Mouse (Mus musculus) MEL (cell line): Measurements from ENCODE around the gene Gnas. TPM values are rescaled to one million over a fixed set of nuclear protein-coding genes. Genes with fewer than 3 reads are reported as not detected.
"Not testable (repeated sequence)": the region's sequence is repeated elsewhere in the genome, so short reads cannot be mapped to it uniquely, and the experiment has no call there.

Source experiments
- DNase-seq: peaks from one replicate; pipeline ENCODE4 v3.0.0; 2011; ENCODE audit warnings: low read depth, low spot score
- H3K27ac ChIP-seq: 2 replicates; pipeline ENCODE4 v1.5.1; 2012; ENCODE audit warnings: low read depth, mild to moderate bottlenecking, control low read depth, low read length, moderate library complexity; ENCODE audit not compliant: control insufficient read depth
- H3K27me3 ChIP-seq, 2 experiments: fragments of 150-350 bp in 1 of 2; sonication (generic) in 1 of 2; 2 replicates each; pipeline ENCODE4 v1.6.1; 2012; ENCODE audit warnings: low read length in 2 of 2, mild to moderate bottlenecking in 2 of 2, improper control_type of control experiment in 1 of 2, moderate library complexity in 1 of 2; ENCODE audit not compliant: insufficient read depth in 2 of 2, control insufficient read depth in 1 of 2
- H3K36me3 ChIP-seq, 2 experiments: 2 replicates each; pipeline ENCODE4 v1.6.1; 2012 to 2014; ENCODE audit warnings: low read length in 2 of 2, improper control_type of control experiment in 1 of 2, inconsistent platforms in 1 of 2, mild to moderate bottlenecking in 1 of 2; ENCODE audit not compliant: insufficient read depth in 2 of 2, control insufficient read depth in 1 of 2
- H3K4me1 ChIP-seq, 2 experiments: fragments of 150-350 bp in 1 of 2; sonication (generic) in 1 of 2; 2 replicates each; pipeline ENCODE4 v1.6.1; 2012; ENCODE audit warnings: low read length in 2 of 2, improper control_type of control experiment in 1 of 2, mild to moderate bottlenecking in 1 of 2; ENCODE audit not compliant: insufficient read depth in 2 of 2, control insufficient read depth in 1 of 2
- H3K4me3 ChIP-seq, 2 experiments: fragments of 150-350 bp in 1 of 2; sonication (generic) in 1 of 2; 2 replicates each; pipeline ENCODE4 v1.5.1; 2012; ENCODE audit warnings: low read depth in 2 of 2, low read length in 2 of 2, mild to moderate bottlenecking in 2 of 2, moderate library complexity in 2 of 2, control low read depth in 1 of 2, improper control_type of control experiment in 1 of 2; ENCODE audit not compliant: control insufficient read depth in 1 of 2, insufficient read depth in 1 of 2
- H3K79me2 ChIP-seq: 2 replicates; pipeline ENCODE4 v1.6.1; 2012; ENCODE audit warnings: mild to moderate bottlenecking, low read length, moderate library complexity; ENCODE audit not compliant: control insufficient read depth, poor library complexity, insufficient read depth
- H3K9ac ChIP-seq: 2 replicates; pipeline ENCODE4 v1.6.1; 2012; ENCODE audit warnings: low read depth, mild to moderate bottlenecking, control low read depth, low read length, moderate library complexity; ENCODE audit not compliant: control insufficient read depth, poor library complexity, severe bottlenecking
- H3K9me3 ChIP-seq: fragments of 150-350 bp; sonication (generic); replicated peaks from 2 replicates; pipeline ENCODE4 v1.6.1; 2012; ENCODE audit warnings: mild to moderate bottlenecking, low read length, improper control_type of control experiment, moderate library complexity; ENCODE audit not compliant: insufficient read depth
- CHD1 ChIP-seq: IDR thresholded peaks from 2 replicates; pipeline ENCODE4 v1.6.1; 2012; ENCODE audit warnings: low read depth, mild to moderate bottlenecking, inconsistent platforms, low read length, improper control_type of control experiment
- CHD2 ChIP-seq: IDR thresholded peaks from 2 replicates; pipeline ENCODE4 v1.6.1; 2011; ENCODE audit warnings: low read length, improper control_type of control experiment
- ELF1 ChIP-seq: IDR thresholded peaks from 2 replicates; pipeline ENCODE4 v1.6.1; 2014; ENCODE audit warnings: low read depth, mild to moderate bottlenecking, inconsistent platforms, low read length, improper control_type of control experiment, moderate library complexity
- GATA1 ChIP-seq: IDR thresholded peaks from 2 replicates; pipeline ENCODE4 v1.6.1; 2011; ENCODE audit warnings: low read depth, low read length, improper control_type of control experiment
- HCFC1 ChIP-seq: IDR thresholded peaks from 2 replicates; pipeline ENCODE4 v1.6.1; 2012; ENCODE audit warnings: low read depth, mild to moderate bottlenecking, inconsistent platforms, low read length, improper control_type of control experiment, moderate library complexity
- KAT2A ChIP-seq: conservative IDR thresholded peaks from 2 replicates; pipeline ENCODE4 v1.6.1; 2012; ENCODE audit warnings: low read depth, low read length, improper control_type of control experiment, inconsistent platforms
- MAX ChIP-seq: IDR thresholded peaks from 2 replicates; pipeline ENCODE4 v1.6.1; 2011; ENCODE audit warnings: low read length, improper control_type of control experiment
- MAZ ChIP-seq: IDR thresholded peaks from 2 replicates; pipeline ENCODE4 v1.6.1; 2012; ENCODE audit warnings: low read depth, mild to moderate bottlenecking, inconsistent platforms, low read length, improper control_type of control experiment
- MEF2A ChIP-seq: IDR thresholded peaks from 2 replicates; pipeline ENCODE4 v1.6.1; 2014; ENCODE audit warnings: low read depth, mild to moderate bottlenecking, inconsistent platforms, low read length, improper control_type of control experiment; ENCODE audit not compliant: poor library complexity, insufficient replicate concordance, severe bottlenecking; ENCODE audit errors: extremely low read depth
- POLR2AphosphoS2 ChIP-seq: IDR thresholded peaks from 2 replicates; pipeline ENCODE4 v1.6.1; 2011; ENCODE audit warnings: low read length, improper control_type of control experiment
- POLR2AphosphoS5 ChIP-seq: IDR thresholded peaks from 2 replicates; pipeline ENCODE4 v1.6.1; 2012; ENCODE audit warnings: low read depth, borderline replicate concordance, mild to moderate bottlenecking, inconsistent platforms, low read length, moderate library complexity, mixed read lengths
- RAD21 ChIP-seq: IDR thresholded peaks from 2 replicates; pipeline ENCODE4 v1.6.1; 2011; ENCODE audit warnings: mild to moderate bottlenecking, low read depth, low read length, improper control_type of control experiment
- RCOR1 ChIP-seq: IDR thresholded peaks from 2 replicates; pipeline ENCODE4 v1.6.1; 2012; ENCODE audit warnings: low read depth, mild to moderate bottlenecking, inconsistent platforms, low read length, improper control_type of control experiment
- SIN3A ChIP-seq: IDR thresholded peaks from 2 replicates; pipeline ENCODE4 v1.6.1; 2012; ENCODE audit warnings: low read length, improper control_type of control experiment, inconsistent platforms
- TAL1 ChIP-seq: IDR thresholded peaks from 2 replicates; pipeline ENCODE4 v1.6.1; 2012; ENCODE audit warnings: mild to moderate bottlenecking, inconsistent platforms, low read length, moderate library complexity, mixed read lengths
- TBP ChIP-seq: IDR thresholded peaks from 2 replicates; pipeline ENCODE4 v1.8.0; 2011; ENCODE audit warnings: low read depth, low read length, improper control_type of control experiment
- USF2 ChIP-seq, 2 experiments: IDR thresholded peaks; 2 replicates each; pipeline ENCODE4 v1.6.1; 2011 to 2012; ENCODE audit warnings: improper control_type of control experiment in 2 of 2, low read length in 2 of 2, borderline replicate concordance in 1 of 2, inconsistent platforms in 1 of 2, low read depth in 1 of 2, mild to moderate bottlenecking in 1 of 2; ENCODE audit not compliant: insufficient read depth in 1 of 2
- ZKSCAN1 ChIP-seq: IDR thresholded peaks from 2 replicates; pipeline ENCODE4 v1.6.1; 2012; ENCODE audit warnings: low read depth, mild to moderate bottlenecking, inconsistent platforms, low read length, improper control_type of control experiment, moderate library complexity
- ZNF384 ChIP-seq: IDR thresholded peaks from 2 replicates; pipeline ENCODE4 v1.6.1; 2012; ENCODE audit warnings: low read depth, mild to moderate bottlenecking, inconsistent platforms, low read length, improper control_type of control experiment
- polyA plus RNA-seq, 2 experiments: library from polyadenylated mRNA; stranded (reverse) in 1 of 2; unstranded in 1 of 2; fragments of >175 nt in 1 of 2; fragments of >200 nt in 1 of 2; gene quantifications; 2 replicates each; pipeline versions ENCODE4 v1.2.1 to v1.2.4; 2012; ENCODE audit warnings: low replicate concordance in 2 of 2, low read depth in 1 of 2; ENCODE audit not compliant: insufficient read length in 2 of 2, insufficient read depth in 1 of 2, missing spikeins in 1 of 2
- total RNA-seq: library from RNA; depleted of rRNA; stranded (reverse); fragments of 300-350 nt; gene quantifications from 2 replicates; pipeline ENCODE4 v1.2.3, GENCODE M21; 2012

Gnas gene
- total and polyA plus RNA-seq, 3 experiments = 273 to 447 (median 383) TPM

DNA sequence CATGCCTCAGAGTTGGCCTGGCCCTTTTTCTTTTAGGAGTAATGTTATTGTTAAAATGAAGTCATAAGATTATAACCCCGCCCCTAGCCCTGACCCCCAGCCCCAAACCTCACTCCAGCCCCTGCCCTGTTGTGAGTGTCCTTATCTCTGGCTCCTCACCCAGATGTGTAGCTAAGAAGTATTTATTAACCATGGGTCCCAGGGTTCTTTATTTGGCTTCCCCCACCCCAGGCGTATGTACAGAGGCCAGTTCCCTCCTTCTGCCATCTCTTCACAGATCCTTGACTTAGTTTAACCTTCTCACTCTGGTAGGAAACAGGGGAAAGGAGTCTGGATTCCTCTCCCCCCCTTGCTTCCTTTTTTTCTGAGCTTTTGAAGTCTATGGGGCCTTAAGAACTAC lies 28.5 kb downstream of the Gnas start:
- H3K4me3 ChIP-seq = no peak overlapping the region
- H3K79me2 ChIP-seq = no peaks in the 10 kb centered on the region
- no peaks in the 10 kb centered on the region for H3K27me3 ChIP-seq
- no peak for DNase-seq
- H3K36me3 ChIP-seq = no peaks in the 10 kb centered on the region
- no peak overlapping the region for H3K9ac ChIP-seq
- no peak overlapping the region for H3K27ac ChIP-seq
- TF ChIP-seq ELF1 (no peak), MEF2A (no peak), TAL1 (no peak), TBP (no peak), MAZ (no peak), KAT2A (no peak), SIN3A (no peak), CHD2 (no peak), HCFC1 (no peak), GATA1 (no peak), POLR2AphosphoS5 (no peak), RAD21 (no peak), POLR2AphosphoS2 (no peak), USF2 (IDR thresholded peaks at IDR 0.05; ENCODE audit: borderline replicate concordance in 1 of 2, insufficient read depth in 1 of 2, low read depth in 1 of 2, low read length in 2 of 2) (no peak), CHD1 (no peak), MAX (no peak), ZKSCAN1 (no peak), ZNF384 (no peak), RCOR1 (no peak)
- H3K4me1 ChIP-seq = peaks cover 2 to 5% of the 10 kb centered on the region in 2 experiments; a peak in 2 of 4 replicates
- H3K9me3 ChIP-seq = no peaks in the 10 kb centered on the region

DNA sequence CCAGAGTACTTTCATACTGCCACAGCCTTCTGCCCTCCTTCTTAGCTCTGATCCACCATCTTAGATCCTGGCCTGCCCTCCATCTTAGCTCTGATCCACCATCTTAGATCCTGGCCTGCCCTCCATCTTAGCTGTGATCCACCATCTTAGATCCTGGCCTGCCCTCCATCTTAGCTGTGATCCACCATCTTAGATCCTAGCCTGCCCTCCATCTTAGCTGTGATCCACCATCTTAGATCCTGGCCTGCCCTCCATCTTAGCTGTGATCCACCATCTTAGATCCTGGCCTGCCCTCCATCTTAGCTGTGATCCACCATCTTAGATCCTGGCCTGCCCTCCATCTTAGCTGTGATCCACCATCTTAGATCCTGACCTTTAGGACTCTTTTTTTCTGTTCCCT lies 31.3 kb downstream of the Gnas start:
- H3K4me1 ChIP-seq, H3K4me3 ChIP-seq, H3K79me2 ChIP-seq, H3K27me3 ChIP-seq, DNase-seq, H3K36me3 ChIP-seq, H3K9me3 ChIP-seq, H3K9ac ChIP-seq, H3K27ac ChIP-seq: not testable (repeated sequence)
